Mouse (Mus musculus) hindbrain, embryonic 11.5 days (tissue): ENCODE results near the gene Ezh1. TPM values are rescaled to one million over a fixed set of nuclear protein-coding genes. Genes with fewer than 3 reads are reported as not detected.
A peak's percentile ranks its signal among the peaks of the same experiment; 100 is the strongest.

Experiments used
- ATAC-seq: fragments of 200-750 bp; cut with Nextera tagmentation; 2 replicates; pipeline ENCODE4 v1.8.0; 2017; ENCODE audit warnings: mild to moderate bottlenecking, moderate TSS enrichment, moderate library complexity; ENCODE audit not compliant: low FRiP score
- DNase-seq: peaks from one replicate; pipeline ENCODE4 v3.0.0-alpha.2; 2015; ENCODE audit warnings: low spot score
- H3K27ac ChIP-seq: fragments of 300-500 bp; sonication (generic); 2 replicates; pipeline ENCODE4 v1.5.1; 2014; ENCODE audit warnings: mild to moderate bottlenecking, low read depth, low read length
- H3K27me3 ChIP-seq: fragments of 300-500 bp; sonication (generic); 2 replicates; pipeline ENCODE4 v1.6.1; 2014; ENCODE audit warnings: mild to moderate bottlenecking, low read length, moderate library complexity, mixed read lengths; ENCODE audit not compliant: control insufficient read depth, insufficient read depth
- H3K36me3 ChIP-seq: fragments of 300-500 bp; sonication (generic); 2 replicates; pipeline ENCODE4 v1.6.1; 2014; ENCODE audit warnings: mild to moderate bottlenecking, low read length, moderate library complexity, mixed read lengths; ENCODE audit not compliant: control insufficient read depth, insufficient read depth
- H3K4me1 ChIP-seq: fragments of 300-500 bp; sonication (generic); replicated peaks from 2 replicates; pipeline ENCODE4 v1.6.1; 2014; ENCODE audit warnings: low read length, mixed read lengths; ENCODE audit not compliant: control insufficient read depth, insufficient read depth
- H3K4me2 ChIP-seq: fragments of 300-500 bp; sonication (generic); replicated peaks from 2 replicates; pipeline ENCODE4 v1.6.1; 2014; ENCODE audit warnings: mild to moderate bottlenecking, low read depth, low read length
- H3K4me3 ChIP-seq: fragments of 300-500 bp; sonication (generic); 2 replicates; pipeline ENCODE4 v1.5.1; 2014; ENCODE audit warnings: low read depth, low read length
- H3K9ac ChIP-seq: fragments of 300-500 bp; sonication (generic); 2 replicates; pipeline ENCODE4 v1.6.1; 2014; ENCODE audit warnings: low read depth, low read length
- H3K9me3 ChIP-seq: fragments of 300-500 bp; sonication (generic); 2 replicates; pipeline ENCODE4 v1.6.1; 2016; ENCODE audit warnings: low read length; ENCODE audit not compliant: control insufficient read depth
- WGBS: fragments of 180-500 bp; shearing (Covaris S2); extraction: QIAGEN DNeasy Blood & Tissue Kit; methylation state at CpG from one replicate; pipeline ENCODE4 v1.1.7; 2014; 5-methylcytosine and 5-hydroxymethylcytosine counted together
- polyA plus RNA-seq: library from polyadenylated mRNA; unstranded; fragments of >200 nt; fragmentation: Nextera tagmentation; extraction: Ambion mirVana; gene quantifications from 2 replicates; pipeline ENCODE4 v1.2.1, GENCODE M21; 2014

The Ezh1 gene
- polyA plus RNA-seq, 1 experiment from 2014 or later, result 11.1 TPM

GRCm38 (mm10) chr11:101167211-101167962 lies 58.9 kb downstream of the Ezh1 start:
- Histone ChIP-seq H3K9ac (no peak overlapping the region), H3K27ac (no peak overlapping the region), H3K4me1 (peaks cover 16% of the 10 kb centered on the region), H3K4me3 (no peak overlapping the region), H3K36me3 (no peaks in the 10 kb centered on the region), H3K4me2 (no peak overlapping the region), H3K9me3 (no peaks in the 10 kb centered on the region), H3K27me3 (peaks cover 76% of the 10 kb centered on the region)
- WGBS, result 44% methylated on average over 19 of the region's 19 CpGs
- DNase-seq, result no peak
- no peak for ATAC-seq

GRCm38 (mm10) chr11:101166357-101166756 lies 59.9 kb downstream of the Ezh1 start:
- H3K9ac ChIP-seq, result no peak overlapping the region
- no peak overlapping the region for H3K4me2 ChIP-seq
- DNase-seq (no peak), ATAC-seq (no peak)
- H3K27me3 ChIP-seq, result peaks cover 83% of the 10 kb centered on the region
- H3K27ac ChIP-seq, result no peak overlapping the region
- peaks cover 16% of the 10 kb centered on the region for H3K4me1 ChIP-seq
- no peak overlapping the region for H3K4me3 ChIP-seq
- WGBS, result 48% methylated on average over 14 of the region's 14 CpGs
- H3K36me3 ChIP-seq, result no peaks in the 10 kb centered on the region
- no peaks in the 10 kb centered on the region for H3K9me3 ChIP-seq

- peaks cover 9% of the 10 kb centered on the region for H3K4me1 ChIP-seq
- H3K27ac ChIP-seq, result no peak overlapping the region
- ATAC-seq (no peak), DNase-seq (peak; percentile 49)
- no peaks in the 10 kb centered on the region for H3K36me3 ChIP-seq
- no peak overlapping the region for H3K4me2 ChIP-seq
- H3K9ac ChIP-seq, result no peak overlapping the region
- peaks cover 79% of the 10 kb centered on the region for H3K27me3 ChIP-seq
- H3K4me3 ChIP-seq, result peak overlapping the region; percentile 22; the same call in 1 of the 2 replicates
- no peaks in the 10 kb centered on the region for H3K9me3 ChIP-seq
- WGBS, result 5% methylated on average over 35 of the region's 35 CpGs
Observed at GRCm38 (mm10) chr11:101164677-101165580, 61.3 kb downstream of the Ezh1 start.

GRCm38 (mm10) chr11:101164351-101164665 lies 62.0 kb downstream of the Ezh1 start:
- Histone ChIP-seq H3K9me3 (no peaks in the 10 kb centered on the region), H3K9ac (no peak overlapping the region), H3K4me3 (peak overlapping the region; percentile 22), H3K27ac (no peak overlapping the region), H3K36me3 (no peaks in the 10 kb centered on the region), H3K4me2 (peak overlapping the region; percentile 45), H3K27me3 (peaks cover 72% of the 10 kb centered on the region), H3K4me1 (peaks cover 7% of the 10 kb centered on the region)
- ATAC-seq, result no peak
- no peak for DNase-seq
- WGBS, result 1% methylated on average over 21 of the region's 21 CpGs

- DNase-seq, result no peak
- Histone ChIP-seq H3K4me1 (peaks cover 6% of the 10 kb centered on the region), H3K9me3 (no peaks in the 10 kb centered on the region), H3K27me3 (peaks cover 67% of the 10 kb centered on the region), H3K9ac (no peak overlapping the region), H3K27ac (no peak overlapping the region), H3K36me3 (no peaks in the 10 kb centered on the region), H3K4me3 (peak overlapping the region; percentile 22), H3K4me2 (peak overlapping the region; percentile 45)
- WGBS, result 10% methylated on average over 37 of the region's 49 CpGs
- ATAC-seq, result no peak
Observed at GRCm38 (mm10) chr11:101163476-101164350, 62.5 kb downstream of the Ezh1 start.

- H3K4me2 ChIP-seq, result no peak overlapping the region
- no peak for ATAC-seq
- H3K9ac ChIP-seq, result no peak overlapping the region
- no peak for DNase-seq
- no peaks in the 10 kb centered on the region for H3K9me3 ChIP-seq
- no peaks in the 10 kb centered on the region for H3K36me3 ChIP-seq
- H3K27me3 ChIP-seq, result peaks cover 57% of the 10 kb centered on the region
- 60% methylated on average over 5 of the region's 5 CpGs for WGBS
- no peak overlapping the region for H3K4me3 ChIP-seq
- H3K4me1 ChIP-seq, result peaks cover 6% of the 10 kb centered on the region
- no peak overlapping the region for H3K27ac ChIP-seq
Observed at GRCm38 (mm10) chr11:101162772-101163171, 63.5 kb downstream of the Ezh1 start.

- no peak overlapping the region for H3K27ac ChIP-seq
Observed at GRCm38 (mm10) chr11:101162301-101162700, 64.0 kb downstream of the Ezh1 start.

GRCm38 (mm10) chr11:101161551-101161950 lies 64.7 kb downstream of the Ezh1 start:
- DNase-seq, result no peak
- Histone ChIP-seq H3K4me3 (no peak overlapping the region), H3K4me1 (peaks cover 6% of the 10 kb centered on the region), H3K36me3 (no peaks in the 10 kb centered on the region), H3K4me2 (no peak overlapping the region), H3K9me3 (no peaks in the 10 kb centered on the region), H3K27me3 (peaks cover 45% of the 10 kb centered on the region), H3K27ac (no peak overlapping the region), H3K9ac (no peak overlapping the region)
- WGBS, result 91% methylated on average over 15 of the region's 15 CpGs
- no peak for ATAC-seq

More at GRCm38 (mm10) chr11:101162301-101162700, 64.0 kb downstream of the Ezh1 start:
- Histone ChIP-seq H3K4me3 (no peak overlapping the region), H3K9me3 (no peaks in the 10 kb centered on the region), H3K4me1 (peaks cover 6% of the 10 kb centered on the region), H3K4me2 (no peak overlapping the region), H3K9ac (no peak overlapping the region), H3K36me3 (no peaks in the 10 kb centered on the region), H3K27me3 (peaks cover 53% of the 10 kb centered on the region)
- DNase-seq (no peak), ATAC-seq (no peak)
- WGBS, result 61% methylated on average over 5 of the region's 5 CpGs
